Mouse (Mus musculus) kidney, adult 2 months (tissue): ENCODE measurements around the gene Deaf1.

Experiments
- CTCF ChIP-seq: fragments of 200-500 bp; conservative IDR thresholded peaks from 2 replicates; pipeline ENCODE4 v1.5.1; 2011; ENCODE audit warnings: low read depth, mild to moderate bottlenecking, control low read depth, low read length, moderate library complexity, mixed read lengths; ENCODE audit not compliant: insufficient read depth, insufficient read length
- POLR2A ChIP-seq: fragments of 200-500 bp; IDR thresholded peaks from one replicate; pipeline ENCODE4 v1.6.1; 2011; ENCODE audit warnings: low read depth, low read length, control low read depth

GRCm38 (mm10) chr7:141326546-141327446, 694 bp downstream of the Deaf1 start:
- TF ChIP-seq CTCF (no peak), POLR2A (no peak)
